Mouse (Mus musculus): ENCODE results near the gene Sesn3.

DNA sequence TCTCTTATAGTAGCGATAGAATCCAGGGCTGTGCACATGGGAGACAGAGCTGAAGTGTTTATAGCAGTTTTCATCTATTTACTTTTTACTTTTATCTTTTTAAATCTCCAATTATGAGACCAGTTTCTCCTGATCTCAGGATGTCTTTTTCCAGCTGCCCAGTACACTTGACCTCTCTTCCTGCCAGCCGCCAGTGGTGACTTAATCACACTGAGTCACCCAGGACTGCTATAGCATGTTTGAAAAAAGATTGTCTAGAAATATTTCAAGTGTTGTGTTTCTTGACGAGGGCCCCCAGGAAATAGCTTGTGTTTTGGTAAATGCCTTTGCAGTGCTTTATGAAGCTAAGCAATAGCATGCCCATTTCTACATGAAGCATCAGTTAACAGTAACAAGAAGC, 10.2 kb downstream of the Sesn3 start:
- TF ChIP-seq CTCF (IDR thresholded peaks at IDR 0.05; ENCODE audit: low read depth), result no peak
- TF ChIP-seq EP300 (optimal IDR thresholded peaks at IDR 0.05), result no peak
